Mouse (Mus musculus): Measurements from ENCODE around the gene Gm21518. TPM values are rescaled to one million over a fixed set of nuclear protein-coding genes. Genes with fewer than 3 reads are reported as not detected.
"Not testable (repeated sequence)": the region's sequence is repeated elsewhere in the genome, so short reads cannot be mapped to it uniquely, and the experiment has no call there.

Gm21518 gene
- total RNA-seq (2012; rRNA removed) (not detected in 2 replicates), total RNA-seq (2014; rRNA removed) (not detected in 2 replicates), polyA plus RNA-seq (2012; ENCODE audit: insufficient read length, low read depth) (not detected in 2 replicates)

- DNase-seq (ENCODE audit: extremely low read depth); dilution Hi-C loops (cut with MboI; ENCODE audit: extremely low pct_ligation_motif_present, extremely low pct_unique_long_range_greater_than_20kb, low sequenced_read_pairs); in situ Hi-C loops (cut with MboI; ENCODE audit: low pct_ligation_motif_present, low pct_unique_long_range_greater_than_20kb, low sequenced_read_pairs); H3K9ac ChIP-seq (ENCODE audit: insufficient read depth, low read depth); H3K27ac ChIP-seq (ENCODE audit: insufficient read depth, low read depth); H3K4me3 ChIP-seq (replicated peaks in 1 of 3; ENCODE audit: low read depth in 2 of 3, low read length in 2 of 3, poor library complexity in 1 of 3); H3K79me2 ChIP-seq (replicated peaks; ENCODE audit: control insufficient read depth, extremely low read depth, insufficient read depth, poor library complexity, severe bottlenecking); H3K4me1 ChIP-seq (ENCODE audit: control insufficient read depth in 1 of 2, insufficient read depth in 2 of 2); H3K27me3 ChIP-seq (replicated peaks); H3K4me2 ChIP-seq (ENCODE audit: insufficient read depth, low read depth, poor library complexity, severe bottlenecking); H3K36me3 ChIP-seq (replicated peaks in 1 of 2; ENCODE audit: control insufficient read depth in 1 of 2, insufficient read depth in 1 of 2, low read length in 1 of 2); H3K9me3 ChIP-seq (replicated peaks; ENCODE audit: low read length): not testable (repeated sequence)
These were observed at the start of gene Gm21518 for GRCm38 (mm10) chrY:62190566-62190965. TSS of gene Gm21518 (plus strand) at chrY:62190866.

Measured in CH12.LX (cell line).